Mouse (Mus musculus) bone marrow, adult 2 months (tissue): ENCODE data around the gene Zfp354a. TPM values are rescaled to one million over a fixed set of nuclear protein-coding genes. Genes with fewer than 3 reads are reported as not detected.

Experiments
- H3K27ac ChIP-seq: fragments of 200-500 bp; 2 replicates; pipeline ENCODE4 v1.5.1; 2012; ENCODE audit warnings: low read depth, mild to moderate bottlenecking, control low read depth, inconsistent platforms, low read length; ENCODE audit not compliant: control insufficient read depth, poor library complexity, insufficient read depth
- H3K4me1 ChIP-seq: fragments of 200-500 bp; 2 replicates; pipeline ENCODE4 v1.6.1; 2011; ENCODE audit warnings: low read length; ENCODE audit not compliant: control insufficient read depth, insufficient read depth
- H3K4me3 ChIP-seq: fragments of 200-500 bp; replicated peaks from 2 replicates; pipeline ENCODE3; 2011; ENCODE audit warnings: mild to moderate bottlenecking, low read depth, low read length, control low read depth; ENCODE audit not compliant: control insufficient read depth
- CTCF ChIP-seq: fragments of 200-500 bp; IDR thresholded peaks from 2 replicates; pipeline ENCODE4 v1.5.1; 2011; ENCODE audit warnings: low read length, control low read depth; ENCODE audit not compliant: control insufficient read depth, insufficient read depth
- POLR2A ChIP-seq: fragments of 200-500 bp; IDR thresholded peaks from 2 replicates; pipeline ENCODE4 v1.6.1; 2011; ENCODE audit warnings: low read depth, mild to moderate bottlenecking, control low read depth, low read length, borderline replicate concordance; ENCODE audit not compliant: control insufficient read depth
- WGBS: fragments of 180-500 bp; shearing (Covaris S2); methylation state at CpG from one replicate; pipeline ENCODE4 v1.1.7; 2018; 5-methylcytosine and 5-hydroxymethylcytosine counted together
- polyA plus RNA-seq: library from polyadenylated mRNA; stranded (reverse); fragments of >200 nt; gene quantifications from 2 replicates; pipeline ENCODE4 v1.2.4, GENCODE M21; 2011; ENCODE audit warnings: low replicate concordance; ENCODE audit not compliant: missing spikeins, insufficient read depth, insufficient read length

The Zfp354a gene
- polyA plus RNA-seq, 1 experiment, result 0.80 TPM

- 81% methylated on average over 3 of the region's 3 CpGs for WGBS
- Histone ChIP-seq H3K27ac (no peak overlapping the region), H3K4me1 (no peaks in the 10 kb centered on the region), H3K4me3 (no peak overlapping the region)
- TF ChIP-seq CTCF (no peak), POLR2A (no peak)
Measured at GRCm38 (mm10) chr11:51110621-51111020, 51.6 kb downstream of the Zfp354a start.

Other genes with a start within 250 kb of the Zfp354a start
- 0.61 and 0.65 TPM in 2 replicates for gene Zfp354c, start 231.5 kb upstream of the Zfp354a start, polyA plus RNA-seq
- gene Zfp879, start 217.7 kb upstream of the Zfp354a start, polyA plus RNA-seq, result not detected in 2 replicates
- 0.59 TPM in 1 of 2 replicates, not detected in the other for gene Grm6, start 208.6 kb upstream of the Zfp354a start, polyA plus RNA-seq
- not detected in 2 replicates for gene Zfp454, start 171.6 kb upstream of the Zfp354a start, polyA plus RNA-seq
- 0.55 and 0.70 TPM in 2 replicates for gene Zfp2, start 143.1 kb upstream of the Zfp354a start, polyA plus RNA-seq
- gene Zfp354b, start 127.6 kb upstream of the Zfp354a start, polyA plus RNA-seq, result not detected in 2 replicates
- not detected in 2 replicates for gene 4933414I15Rik, start 115.5 kb upstream of the Zfp354a start, polyA plus RNA-seq
- not detected in 2 replicates for gene Prop1, start 105.5 kb upstream of the Zfp354a start, polyA plus RNA-seq
- not detected in 2 replicates for gene Olfr1378, start 92.7 kb upstream of the Zfp354a start, polyA plus RNA-seq
- gene Olfr1377, start 77.3 kb upstream of the Zfp354a start, polyA plus RNA-seq, result not detected in 2 replicates
- not detected in 2 replicates for gene Olfr51, start 55.7 kb upstream of the Zfp354a start, polyA plus RNA-seq
- gene Olfr54, start 45.0 kb upstream of the Zfp354a start, polyA plus RNA-seq, result not detected in 2 replicates
- not detected in 2 replicates for gene Olfr1375, start 11.1 kb upstream of the Zfp354a start, polyA plus RNA-seq
- not detected in 2 replicates for gene Gm12569, start 161.2 kb downstream of the Zfp354a start, polyA plus RNA-seq
- gene Clk4, start 202.5 kb downstream of the Zfp354a start, polyA plus RNA-seq, result 87.4 and 144 TPM in 2 replicates
- 2.7 TPM in 1 of 2 replicates, not detected in the other for gene BC049762, start 203.8 kb downstream of the Zfp354a start, polyA plus RNA-seq
- gene Col23a1, start 230.7 kb downstream of the Zfp354a start, polyA plus RNA-seq, result 0.72 TPM in 1 of 2 replicates, not detected in the other